ENCODE assay signal across 22 mouse cellular contexts in the genomic region with DNA sequence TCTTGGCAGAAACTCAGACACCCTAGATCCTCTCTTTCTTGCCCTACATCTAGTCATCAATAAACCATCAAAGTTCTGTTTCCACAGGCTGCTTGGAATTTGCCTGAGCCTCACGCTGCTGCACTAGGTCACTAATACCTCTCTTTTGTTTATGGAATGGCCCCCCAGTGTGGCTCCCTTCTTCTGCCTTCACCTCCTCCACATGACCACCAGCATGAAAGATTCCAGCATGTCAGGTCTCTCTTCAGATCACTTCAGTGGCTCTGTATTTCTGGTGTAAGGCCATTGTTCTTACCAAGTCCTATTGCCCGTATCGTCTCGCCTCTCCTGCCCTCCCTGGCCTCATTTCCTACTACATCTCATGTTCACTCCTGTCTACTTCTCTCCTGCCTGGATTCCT. TPM values are rescaled to one million over a fixed set of nuclear protein-coding genes. Genes with fewer than 3 reads are reported as not detected.
DNase-seq lines count a peak whose midpoint lies in the region; ATAC-seq lines count a peak whose summit lies in the region.
"Had no signal": no experiment of that assay in that cellular context is flagged by ENCODE, and none has a peak within 500 bp of the region (broad histone marks: within the 10 kb centered on the region; RNA-seq: fewer than 3 reads in every experiment).

No protein-coding gene starts in this region.

- no peak overlapping the region for H3K4me2 ChIP-seq in midbrain, embryonic 11.5 days
- H3K4me2 ChIP-seq in midbrain, embryonic 14.5 days (ENCODE audit: low read length), result no peak overlapping the region
- H3K4me2 ChIP-seq: embryonic facial prominence, embryonic 13.5 days; embryonic facial prominence, embryonic 15.5 days; forebrain, embryonic 12.5 days had no signal

- peak; percentile 65 for DNase-seq in midbrain, embryonic 11.5 days (ENCODE audit: low spot score, missing footprints)
- DNase-seq in midbrain, embryonic 14.5 days, result no peak
- peak; percentile 53 for DNase-seq in R1 (ENCODE audit: low read depth, low spot score)
- DNase-seq in ZHBTc4 (ENCODE audit: low read depth, low spot score), result peak; percentile 12
- no peak for DNase-seq in heart, embryonic 10.5 days (ENCODE audit: low spot score)
- DNase-seq: adrenal gland, adult 2 months; adrenal gland, postnatal 10 days; adrenal gland, postnatal 25 days; cerebellum, adult 11 months; cerebellum, adult 18-20 months; cerebellum, adult 9-11 months; cerebellum, postnatal 14 days; cerebellum, postnatal 36 days; embryo, embryonic 11 days had no signal

- no peaks in the 10 kb centered on the region for H3K27me3 ChIP-seq in midbrain, embryonic 11.5 days (ENCODE audit: control insufficient read depth, insufficient read depth, low read length)
- H3K27me3 ChIP-seq in midbrain, embryonic 14.5 days (ENCODE audit: control insufficient read depth, insufficient read depth, low read length), result no peaks in the 10 kb centered on the region
- H3K27me3 ChIP-seq in heart, embryonic 10.5 days (ENCODE audit: insufficient read depth, poor library complexity, severe bottlenecking), result no peaks in the 10 kb centered on the region
- H3K27me3 ChIP-seq: embryonic facial prominence, embryonic 13.5 days; embryonic facial prominence, embryonic 15.5 days; forebrain, embryonic 12.5 days had no signal

- no peak overlapping the region for H3K9ac ChIP-seq in midbrain, embryonic 11.5 days (ENCODE audit: low read length)
- H3K9ac ChIP-seq in midbrain, embryonic 14.5 days (replicated peaks; ENCODE audit: low read length), result no peak overlapping the region
- H3K9ac ChIP-seq: embryonic facial prominence, embryonic 13.5 days; embryonic facial prominence, embryonic 15.5 days; forebrain, embryonic 12.5 days had no signal

- no peaks in the 10 kb centered on the region for H3K9me3 ChIP-seq in midbrain, embryonic 11.5 days (ENCODE audit: control insufficient read depth, low read length)
- H3K9me3 ChIP-seq in midbrain, embryonic 14.5 days (ENCODE audit: control insufficient read depth, low read length), result no peaks in the 10 kb centered on the region
- no peaks in the 10 kb centered on the region for H3K9me3 ChIP-seq in heart, embryonic 10.5 days
- H3K9me3 ChIP-seq: embryonic facial prominence, embryonic 13.5 days; embryonic facial prominence, embryonic 15.5 days; forebrain, embryonic 10.5 days; forebrain, embryonic 12.5 days had no signal

- no peak overlapping the region for H3K4me3 ChIP-seq in midbrain, embryonic 11.5 days (ENCODE audit: low read depth, low read length)
- no peak overlapping the region for H3K4me3 ChIP-seq in midbrain, embryonic 14.5 days (replicated peaks; ENCODE audit: low read depth, low read length)
- no peak overlapping the region for H3K4me3 ChIP-seq in heart, embryonic 10.5 days
- H3K4me3 ChIP-seq: embryonic facial prominence, embryonic 13.5 days; embryonic facial prominence, embryonic 15.5 days; erythroblast, embryonic 14.5 days; forebrain, embryonic 10.5 days; forebrain, embryonic 12.5 days had no signal

- 51% methylated on average over 4 of the region's 4 CpGs for WGBS in midbrain, embryonic 11.5 days
- WGBS in midbrain, embryonic 14.5 days, result 39% methylated on average over 4 of the region's 4 CpGs
- 86% methylated on average over 4 of the region's 4 CpGs for WGBS in heart, embryonic 10.5 days

- no peaks in the 10 kb centered on the region for H3K4me1 ChIP-seq in midbrain, embryonic 11.5 days (ENCODE audit: control insufficient read depth, insufficient read depth, low read length)
- H3K4me1 ChIP-seq in midbrain, embryonic 14.5 days (ENCODE audit: control insufficient read depth, insufficient read depth, low read length), result no peaks in the 10 kb centered on the region
- H3K4me1 ChIP-seq in heart, embryonic 10.5 days, result peaks cover 2% of the 10 kb centered on the region; the same call in 1 of the 2 replicates
- H3K4me1 ChIP-seq: embryonic facial prominence, embryonic 13.5 days; embryonic facial prominence, embryonic 15.5 days had no signal

- no peak overlapping the region for H3K27ac ChIP-seq in midbrain, embryonic 11.5 days (ENCODE audit: low read depth, low read length)
- H3K27ac ChIP-seq in midbrain, embryonic 14.5 days (replicated peaks; ENCODE audit: low read depth, low read length), result no peak overlapping the region
- no peak overlapping the region for H3K27ac ChIP-seq in heart, embryonic 10.5 days
- H3K27ac ChIP-seq: embryonic facial prominence, embryonic 13.5 days; embryonic facial prominence, embryonic 15.5 days; forebrain, embryonic 10.5 days; forebrain, embryonic 12.5 days had no signal

- ATAC-seq in midbrain, embryonic 11.5 days (ENCODE audit: low FRiP score), result no peak
- no peak for ATAC-seq in midbrain, embryonic 14.5 days (ENCODE audit: low FRiP score, low TSS enrichment)
- ATAC-seq: forebrain, embryonic 14.5 days; forebrain, embryonic 16.5 days had no signal

- H3K36me3 ChIP-seq in midbrain, embryonic 11.5 days (ENCODE audit: control insufficient read depth, insufficient read depth, low read length), result no peaks in the 10 kb centered on the region
- no peaks in the 10 kb centered on the region for H3K36me3 ChIP-seq in midbrain, embryonic 14.5 days (ENCODE audit: control insufficient read depth, insufficient read depth, low read length)
- no peaks in the 10 kb centered on the region for H3K36me3 ChIP-seq in heart, embryonic 10.5 days
- H3K36me3 ChIP-seq: embryonic facial prominence, embryonic 13.5 days; embryonic facial prominence, embryonic 15.5 days; forebrain, embryonic 10.5 days; forebrain, embryonic 12.5 days had no signal

RNA-seq across cellular contexts. Expression of a gene that starts 39.3 kb away (rescaled TPM):
- polyA plus RNA-seq in midbrain, embryonic 11.5 days (2014; fragmentation: Nextera tagmentation; extraction: Ambion mirVana), result 11.6 and 12.9 TPM in 2 replicates
- polyA plus RNA-seq in midbrain, embryonic 14.5 days (2014; fragmentation: Nextera tagmentation; extraction: Ambion mirVana), result 50.0 and 50.6 TPM in 2 replicates
- polyA plus RNA-seq in heart, embryonic 10.5 days (2016; fragmentation: Nextera tagmentation; extraction: Ambion mirVana), result 2.7 and 5.3 TPM in 2 replicates
- polyA plus RNA-seq: C2C12; erythroblast, embryonic 14.5 days had no signal

Comparison
In these comparisons a context has a peak if more than half of its experiments do, and no peak if none do; other contexts are left out.
1. DNase-seq: peak in midbrain, embryonic 11.5 days (single experiment), R1 (single experiment) and ZHBTc4 (single experiment); none in midbrain, embryonic 14.5 days (single experiment) and heart, embryonic 10.5 days (single experiment).